In genomic region chr10:100486701-100487096, GRCm38 (mm10) we compare ENCODE assay signal across 7 mouse cellular contexts. TPM values are rescaled to one million over a fixed set of nuclear protein-coding genes. Genes with fewer than 3 reads are reported as not detected.
A peak's percentile ranks its signal among the peaks of the same experiment; 100 is the strongest.
DNase-seq lines count a peak whose midpoint lies in the region; ATAC-seq lines count a peak whose summit lies in the region.

No protein-coding gene starts in this region.

- H3K27me3 ChIP-seq in heart, embryonic 16.5 days (ENCODE audit: control insufficient read depth, insufficient read depth, low read length) = no peaks in the 10 kb centered on the region
- no peaks in the 10 kb centered on the region for H3K27me3 ChIP-seq in liver, embryonic 16.5 days (ENCODE audit: control insufficient read depth, insufficient read depth, low read depth, low read length)
- no peaks in the 10 kb centered on the region for H3K27me3 ChIP-seq in stomach, embryonic 14.5 days (ENCODE audit: control insufficient read depth, insufficient read depth, low read length)

- peak overlapping the region; percentile 76 for H3K4me3 ChIP-seq in heart, embryonic 16.5 days (ENCODE audit: low read length)
- H3K4me3 ChIP-seq in liver, embryonic 16.5 days (ENCODE audit: low read depth, low read length) = peak overlapping the region; percentile 89
- H3K4me3 ChIP-seq in stomach, embryonic 14.5 days (ENCODE audit: low read depth, low read length) = peak overlapping the region; percentile 90

- 0% methylated on average over 13 of the region's 13 CpGs for WGBS in heart, embryonic 16.5 days
- WGBS in liver, embryonic 16.5 days (ENCODE audit: insufficient replicate concordance) = 0% methylated on average over 13 of the region's 13 CpGs
- WGBS in stomach, embryonic 14.5 days = under 1% methylated on average over 13 of the region's 13 CpGs

- peak overlapping the region; percentile 72 for H3K4me2 ChIP-seq in heart, embryonic 16.5 days (ENCODE audit: low read depth, low read length)
- H3K4me2 ChIP-seq in liver, embryonic 16.5 days (ENCODE audit: low read depth, low read length) = peak overlapping the region; percentile 86
- H3K4me2 ChIP-seq in stomach, embryonic 14.5 days (replicated peaks; ENCODE audit: low read depth, low read length) = peak overlapping the region; percentile 74

- H3K9ac ChIP-seq in heart, embryonic 16.5 days (ENCODE audit: low read length) = peak overlapping the region; percentile 84
- peak overlapping the region; percentile 92 for H3K9ac ChIP-seq in liver, embryonic 16.5 days (ENCODE audit: low read depth, low read length)
- peak overlapping the region; percentile 67 for H3K9ac ChIP-seq in stomach, embryonic 14.5 days (replicated peaks; ENCODE audit: low read depth, low read length)

- H3K36me3 ChIP-seq in heart, embryonic 16.5 days (ENCODE audit: control insufficient read depth, insufficient read depth) = no peaks in the 10 kb centered on the region
- H3K36me3 ChIP-seq in liver, embryonic 16.5 days (ENCODE audit: control insufficient read depth, insufficient read depth) = no peaks in the 10 kb centered on the region
- peaks cover 3% of the 10 kb centered on the region; the same call in 1 of the 2 replicates for H3K36me3 ChIP-seq in stomach, embryonic 14.5 days (ENCODE audit: control insufficient read depth, insufficient read depth, low read length)

- peaks cover 7% of the 10 kb centered on the region for H3K4me1 ChIP-seq in heart, embryonic 16.5 days (ENCODE audit: control insufficient read depth, insufficient read depth, low read length)
- peaks cover 5% of the 10 kb centered on the region for H3K4me1 ChIP-seq in liver, embryonic 16.5 days (ENCODE audit: control insufficient read depth, low read depth, low read length)
- no peaks in the 10 kb centered on the region for H3K4me1 ChIP-seq in stomach, embryonic 14.5 days (ENCODE audit: control insufficient read depth, insufficient read depth, low read length)

- peak; percentile 7 for ATAC-seq in heart, embryonic 16.5 days (replicated peaks; ENCODE audit: extremely low read depth, insufficient read depth, low FRiP score)
- peak; percentile 17 for ATAC-seq in liver, embryonic 16.5 days (ENCODE audit: low read depth)
- peak; percentile 15 for ATAC-seq in stomach, embryonic 14.5 days (ENCODE audit: insufficient number of reproducible peaks, insufficient read depth, low FRiP score, low read depth)

- peak; percentile 4 for DNase-seq in right cerebral cortex, postnatal 14 days
- DNase-seq in right cerebral cortex, adult 2 months (ENCODE audit: low spot score in 2 of 2) = no peak
- DNase-seq in c-Kit-positive CD71-positive TER-119-positive erythroid progenitor cells, embryonic 14.5 days (ENCODE audit: low spot score) = peak; percentile 28
- no peak for DNase-seq in right cerebral cortex, postnatal 10 days (ENCODE audit: low spot score in 2 of 2)

- H3K27ac ChIP-seq in heart, embryonic 16.5 days (ENCODE audit: low read length) = peak overlapping the region; percentile 63
- peak overlapping the region; percentile 79 for H3K27ac ChIP-seq in liver, embryonic 16.5 days (ENCODE audit: low read length)
- H3K27ac ChIP-seq in stomach, embryonic 14.5 days (ENCODE audit: low read length) = peak overlapping the region; percentile 58; the same call in 1 of the 2 replicates

- no peaks in the 10 kb centered on the region for H3K9me3 ChIP-seq in heart, embryonic 16.5 days (replicated peaks; ENCODE audit: control insufficient read depth, low read length)
- no peaks in the 10 kb centered on the region for H3K9me3 ChIP-seq in liver, embryonic 16.5 days (replicated peaks; ENCODE audit: control insufficient read depth, low read length)
- no peaks in the 10 kb centered on the region for H3K9me3 ChIP-seq in stomach, embryonic 14.5 days (ENCODE audit: control insufficient read depth, low read depth, low read length)

RNA-seq across cellular contexts. Expression of gene Tmtc3, which starts 0.5 kb away (rescaled TPM):
- 12.5 and 13.2 TPM in 2 replicates for polyA plus RNA-seq in heart, embryonic 16.5 days (2015; fragmentation: Nextera tagmentation; extraction: Ambion mirVana)
- polyA plus RNA-seq in liver, embryonic 16.5 days (2015; fragmentation: Nextera tagmentation; extraction: Ambion mirVana) = 4.9 and 5.5 TPM in 2 replicates
- polyA plus RNA-seq in stomach, embryonic 14.5 days (2014; fragmentation: Nextera tagmentation; extraction: Ambion mirVana) = 32.7 and 36.3 TPM in 2 replicates

RNA-seq across cellular contexts. Expression of gene Cep290, which starts 0.7 kb away (rescaled TPM):
- 2.4 and 2.8 TPM in 2 replicates for polyA plus RNA-seq in heart, embryonic 16.5 days (2015; fragmentation: Nextera tagmentation; extraction: Ambion mirVana)
- 2.3 and 2.9 TPM in 2 replicates for polyA plus RNA-seq in liver, embryonic 16.5 days (2015; fragmentation: Nextera tagmentation; extraction: Ambion mirVana)
- 5.4 and 7.8 TPM in 2 replicates for polyA plus RNA-seq in stomach, embryonic 14.5 days (2014; fragmentation: Nextera tagmentation; extraction: Ambion mirVana)

Comparison
In these comparisons a context has a peak if more than half of its experiments do, and no peak if none do; other contexts are left out.
1. DNase-seq: peak in right cerebral cortex, postnatal 14 days (single experiment) and c-Kit-positive CD71-positive TER-119-positive erythroid progenitor cells, embryonic 14.5 days (single experiment); none in right cerebral cortex, adult 2 months (0 of 2) and right cerebral cortex, postnatal 10 days (0 of 2).
2. Peak in every context shown above with its lines, with median percentiles within 50 percentile points of each other: ATAC-seq, H3K27ac ChIP-seq, H3K4me2 ChIP-seq, H3K4me3 ChIP-seq and H3K9ac ChIP-seq.